Mouse (Mus musculus): ENCODE measurements around the gene H2-Aa. TPM values are rescaled to one million over a fixed set of nuclear protein-coding genes. Genes with fewer than 3 reads are reported as not detected.

H2-Aa gene
- 8.9 and 82.4 TPM in 2 replicates for polyA plus RNA-seq (2012; ENCODE audit: low replicate concordance)

GRCm38 (mm10) chr17:34287648-34288047, at the start of gene H2-Aa:
TSS of gene H2-Aa (minus strand) at chr17:34287823.

DNA sequence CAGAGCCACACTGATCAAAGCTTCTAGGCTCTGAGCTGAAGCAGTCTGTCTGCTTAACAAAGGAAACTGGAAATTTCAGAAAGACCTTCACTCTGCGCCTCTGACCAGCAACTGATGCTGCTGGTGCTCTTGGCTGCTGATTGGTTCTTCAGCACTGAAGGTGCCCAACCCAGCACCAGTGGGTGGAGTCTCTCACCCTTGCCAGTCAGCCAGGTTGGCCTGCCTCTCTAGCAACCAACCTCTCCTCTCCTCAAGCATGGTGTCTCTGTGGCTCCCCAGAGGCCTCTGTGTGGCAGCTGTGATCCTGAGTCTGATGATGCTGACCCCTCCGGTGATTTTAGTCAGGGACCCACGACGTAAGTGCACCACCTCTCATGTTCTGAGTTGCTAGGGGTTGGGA, 37.8 kb upstream of the H2-Aa start, which contains the start of gene H2-Eb2:
Gene H2-Eb2 (plus strand): TSS at position 230 of the 400 bp plus-strand sequence.

DNA sequence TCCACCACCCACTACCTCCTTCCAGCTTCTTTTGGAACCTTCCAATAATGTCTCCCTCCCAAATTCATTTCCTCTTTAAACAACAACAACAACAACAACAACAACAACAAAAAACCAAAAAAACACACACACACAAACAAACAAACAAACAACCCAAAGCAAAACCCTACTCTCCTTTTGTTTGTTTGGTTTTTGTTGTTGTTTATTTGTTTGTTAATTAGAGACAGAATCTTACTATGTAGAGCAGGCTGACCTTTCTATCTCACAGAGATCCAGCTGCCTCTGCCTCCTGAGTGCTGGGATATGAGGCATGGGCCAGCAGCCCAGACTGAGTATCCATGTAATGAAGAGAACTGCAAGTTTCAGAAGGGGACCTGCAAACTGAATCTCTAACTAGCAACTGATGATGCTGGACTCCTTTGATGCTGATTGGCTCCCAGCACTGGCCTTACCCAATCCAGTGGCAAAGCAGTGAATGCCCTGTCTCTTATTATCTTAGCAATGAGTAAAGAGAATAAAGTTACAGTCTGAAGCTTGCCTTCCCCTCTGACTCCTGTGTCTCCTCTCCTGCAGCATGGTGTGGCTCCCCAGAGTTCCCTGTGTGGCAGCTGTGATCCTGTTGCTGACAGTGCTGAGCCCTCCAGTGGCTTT, 17.9 kb upstream of the H2-Aa start, which contains the start of gene H2-Eb1:
Gene H2-Eb1 (plus strand): TSS at position 488 of the 651 bp plus-strand sequence.

DNA sequence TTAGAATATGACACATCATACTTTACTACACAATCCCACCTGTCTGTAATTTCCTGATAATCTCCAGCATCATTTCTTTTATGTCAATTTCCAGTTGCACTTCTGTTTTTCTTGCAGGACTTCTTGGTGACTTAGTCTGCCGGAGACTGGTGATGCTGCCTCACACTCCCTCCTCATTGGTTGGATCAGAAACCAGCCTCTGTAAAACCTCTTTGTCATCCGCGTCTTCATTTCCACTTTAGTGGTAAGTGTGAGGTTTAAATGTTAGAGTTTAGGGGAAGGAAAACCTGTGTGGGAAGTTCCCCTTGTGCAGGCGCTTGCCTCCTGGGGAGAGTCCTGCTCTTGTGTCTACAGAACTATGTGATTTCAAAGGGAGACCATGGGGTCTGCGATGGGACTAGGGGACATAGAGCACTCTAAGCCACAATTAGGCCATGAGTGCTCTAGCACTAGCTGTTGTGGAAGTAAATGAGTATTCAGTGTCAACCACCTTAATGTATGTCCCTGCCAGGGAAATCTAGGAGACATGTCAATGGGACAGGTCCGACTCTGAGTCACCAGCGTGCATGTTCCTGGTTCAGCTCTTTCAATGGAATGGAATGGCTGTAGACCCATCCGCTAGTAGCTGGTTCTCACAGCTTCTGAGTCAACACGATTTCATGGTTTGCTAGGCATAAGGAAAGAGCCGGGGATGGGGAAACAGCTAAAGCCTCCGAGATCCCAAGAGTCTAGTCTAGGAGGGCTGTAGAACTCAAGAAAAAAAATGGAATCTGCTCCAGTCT, 29.8 kb downstream of the H2-Aa start, which contains the start of gene H2-Ab1:
Gene H2-Ab1 (plus strand): TSS at position 96 of the 782 bp plus-strand sequence.

GRCm38 (mm10) chr17:34238706-34239105, 48.9 kb downstream of the H2-Aa start, which contains the start of gene H2-Ob:
TSS of gene H2-Ob (plus strand) at chr17:34238903.

Other genes with a start within 250 kb of the H2-Aa start
- gene Col11a2, start 248.4 kb downstream of the H2-Aa start, polyA plus RNA-seq (2012; ENCODE audit: low replicate concordance), result 8.5 and 40.3 TPM in 2 replicates
- gene H2-Oa, start 195.5 kb downstream of the H2-Aa start, polyA plus RNA-seq (2012; ENCODE audit: low replicate concordance), result 9.6 and 71.7 TPM in 2 replicates
- 29.6 and 120 TPM in 2 replicates for gene H2-DMa, start 168.3 kb downstream of the H2-Aa start, polyA plus RNA-seq (2012; ENCODE audit: low replicate concordance)
- gene Brd2, start 165.2 kb downstream of the H2-Aa start, polyA plus RNA-seq (2012; ENCODE audit: low replicate concordance), result 446 and 549 TPM in 2 replicates
- 73.6 and 78.6 TPM in 2 replicates for gene H2-DMb2, start 144.5 kb downstream of the H2-Aa start, polyA plus RNA-seq (2012; ENCODE audit: low replicate concordance)
- 2.3 and 4.0 TPM in 2 replicates for gene H2-DMb1, start 134.8 kb downstream of the H2-Aa start, polyA plus RNA-seq (2012; ENCODE audit: low replicate concordance)
- 20.7 and 59.1 TPM in 2 replicates for gene Tap1, start 100.3 kb downstream of the H2-Aa start, polyA plus RNA-seq (2012; ENCODE audit: low replicate concordance)
- gene Psmb9, start 100.1 kb downstream of the H2-Aa start, polyA plus RNA-seq (2012; ENCODE audit: low replicate concordance), result 14.5 and 26.2 TPM in 2 replicates
- gene Psmb8, start 90.1 kb downstream of the H2-Aa start, polyA plus RNA-seq (2012; ENCODE audit: low replicate concordance), result 66.5 and 100 TPM in 2 replicates
- gene Tap2, start 84.3 kb downstream of the H2-Aa start, polyA plus RNA-seq (2012; ENCODE audit: low replicate concordance), result 95.0 and 101 TPM in 2 replicates
- 5.9 and 8.8 TPM in 2 replicates for gene H2-Ob, start 48.9 kb downstream of the H2-Aa start, polyA plus RNA-seq (2012; ENCODE audit: low replicate concordance)
- gene H2-Ab1, start 30.1 kb downstream of the H2-Aa start, polyA plus RNA-seq (2012; ENCODE audit: low replicate concordance), result 211 and 1,423 TPM in 2 replicates
- 27.3 and 40.7 TPM in 2 replicates for gene H2-Eb1, start 18.0 kb upstream of the H2-Aa start, polyA plus RNA-seq (2012; ENCODE audit: low replicate concordance)
- 0.07 and 0.10 TPM in 2 replicates for gene H2-Eb2, start 37.8 kb upstream of the H2-Aa start, polyA plus RNA-seq (2012; ENCODE audit: low replicate concordance)
- gene Btnl2, start 67.0 kb upstream of the H2-Aa start, polyA plus RNA-seq (2012; ENCODE audit: low replicate concordance), result 0.58 and 0.80 TPM in 2 replicates
- not detected in 2 replicates for gene Btnl1, start 89.3 kb upstream of the H2-Aa start, polyA plus RNA-seq (2012; ENCODE audit: low replicate concordance)
- gene BC051142, start 111.0 kb upstream of the H2-Aa start, polyA plus RNA-seq (2012; ENCODE audit: low replicate concordance), result not detected in 2 replicates
- not detected in 2 replicates for gene Btnl4, start 189.5 kb upstream of the H2-Aa start, polyA plus RNA-seq (2012; ENCODE audit: low replicate concordance)
- gene Btnl6, start 229.5 kb upstream of the H2-Aa start, polyA plus RNA-seq (2012; ENCODE audit: low replicate concordance), result not detected in 2 replicates

Data from leukemia stem cell, adult 10-12 weeks (primary cell).